Mouse (Mus musculus) right cerebral cortex, adult 2 months (tissue): ENCODE measurements around the gene Erbb2.
"Not testable (repeated sequence)": the region's sequence is repeated elsewhere in the genome, so short reads cannot be mapped to it uniquely, and the experiment has no call there.

Source experiments
- DNase-seq, 2 experiments: peaks; one replicate each; pipeline ENCODE4 v3.0.0; 2021 to 2022; ENCODE audit warnings: low spot score in 2 of 2

Erbb2 gene

GRCm38 (mm10) chr11:98412273-98412796, at the start of gene Erbb2:
TSS of gene Erbb2 (plus strand) at chr11:98412470.
- DNase-seq, result no peak

- no peak for DNase-seq
Observed at GRCm38 (mm10) chr11:98363817-98364216, 48.5 kb upstream of the Erbb2 start.

- DNase-seq, result no peak
Observed at GRCm38 (mm10) chr11:98364410-98364809, 47.9 kb upstream of the Erbb2 start.

- no peak for DNase-seq
Observed at GRCm38 (mm10) chr11:98366290-98366689, 46.0 kb upstream of the Erbb2 start.

GRCm38 (mm10) chr11:98367171-98367862, 45.0 kb upstream of the Erbb2 start:
- DNase-seq, result peak in 1 of 2 experiments; percentile 55

GRCm38 (mm10) chr11:98367863-98368186, 44.4 kb upstream of the Erbb2 start:
- DNase-seq, result no peak

- no peak for DNase-seq
Observed at GRCm38 (mm10) chr11:98369337-98369736, 42.9 kb upstream of the Erbb2 start.

- DNase-seq, result no peak
Observed at GRCm38 (mm10) chr11:98370588-98370987, 41.7 kb upstream of the Erbb2 start.

GRCm38 (mm10) chr11:98371556-98372240, 40.6 kb upstream of the Erbb2 start:
- no peak for DNase-seq

GRCm38 (mm10) chr11:98372406-98372805, 39.9 kb upstream of the Erbb2 start:
- DNase-seq, result peak; percentile 56 to 64

- DNase-seq, result no peak
Observed at GRCm38 (mm10) chr11:98373244-98373643, 39.0 kb upstream of the Erbb2 start.

GRCm38 (mm10) chr11:98374266-98374665, 38.0 kb upstream of the Erbb2 start:
- no peak for DNase-seq

- DNase-seq, result no peak
Observed at GRCm38 (mm10) chr11:98376756-98377155, 35.5 kb upstream of the Erbb2 start.

GRCm38 (mm10) chr11:98377787-98378186, 34.5 kb upstream of the Erbb2 start:
- DNase-seq, result no peak

- no peak for DNase-seq
Observed at GRCm38 (mm10) chr11:98379379-98379778, 32.9 kb upstream of the Erbb2 start.

GRCm38 (mm10) chr11:98380106-98380505, 32.2 kb upstream of the Erbb2 start:
- DNase-seq, result no peak

GRCm38 (mm10) chr11:98381651-98382050, 30.6 kb upstream of the Erbb2 start:
- no peak for DNase-seq

GRCm38 (mm10) chr11:98382405-98382804, 29.9 kb upstream of the Erbb2 start:
- not testable (repeated sequence) for DNase-seq

GRCm38 (mm10) chr11:98383261-98384030, 28.8 kb upstream of the Erbb2 start, which contains the start of gene Tcap:
TSS of gene Tcap (plus strand) at chr11:98383811.
- DNase-seq, result no peak

GRCm38 (mm10) chr11:98384216-98384615, 28.1 kb upstream of the Erbb2 start:
- no peak for DNase-seq

GRCm38 (mm10) chr11:98384721-98385637, 27.3 kb upstream of the Erbb2 start:
- no peak for DNase-seq
